8 mouse cellular contexts compared by ENCODE assay signal in the genomic region with DNA sequence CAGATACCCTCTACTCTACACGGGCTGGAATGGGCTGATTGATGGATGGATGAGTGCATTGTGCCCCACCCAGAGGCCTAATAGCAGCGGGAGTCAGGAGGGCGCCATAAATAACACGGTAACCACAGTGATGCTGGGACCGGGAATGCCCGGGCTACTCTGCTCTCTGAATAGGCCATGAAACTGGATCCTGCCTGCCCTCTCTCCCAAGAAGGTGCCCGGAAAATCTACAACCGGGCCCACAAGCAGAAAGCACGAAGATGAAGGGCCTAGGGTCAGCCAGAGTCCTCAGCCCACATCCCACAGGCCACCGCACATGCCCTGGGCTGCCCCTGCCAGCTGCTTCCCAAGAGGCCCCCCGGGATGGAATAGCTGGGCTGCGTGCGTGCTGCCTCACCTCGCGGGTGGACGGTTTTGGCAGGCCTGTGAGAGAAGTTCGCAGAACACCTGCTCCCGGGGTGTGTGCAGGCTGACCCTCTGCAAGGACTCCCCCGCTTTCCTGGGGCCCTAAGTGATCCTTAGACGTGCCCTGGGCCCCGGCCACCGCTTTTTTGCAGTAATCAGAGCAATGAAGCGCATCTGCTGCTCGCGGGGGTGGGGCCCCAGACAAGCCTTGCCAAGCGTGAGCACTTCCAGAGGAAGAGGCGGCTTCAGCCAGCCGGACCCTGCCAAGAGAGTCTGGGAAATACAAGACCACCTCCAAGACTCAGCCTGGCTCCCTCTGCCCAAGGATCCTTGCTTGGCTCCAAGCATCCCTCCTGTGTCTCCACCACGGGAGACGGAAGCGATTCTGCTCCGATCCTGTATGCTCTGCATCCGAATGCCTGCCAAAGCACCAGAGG.
A peak's percentile ranks its signal among the peaks of the same experiment; 100 is the strongest.
DNase-seq lines count a peak whose midpoint lies in the region; ATAC-seq lines count a peak whose summit lies in the region.

No protein-coding gene starts in this region.

- no peaks in the 10 kb centered on the region for H3K9me3 ChIP-seq in midbrain, embryonic 12.5 days

- 21% methylated on average over 33 of the region's 33 CpGs for WGBS in midbrain, embryonic 12.5 days

- DNase-seq in kidney, postnatal 10 days: peak; percentile 14
- no peak for DNase-seq in kidney, adult 11 months
- DNase-seq in embryo, embryonic 10 days (ENCODE audit: low spot score): peak; percentile 72
- DNase-seq in gastrocnemius, postnatal 25 days: peak; percentile 14
- no peak for DNase-seq in ovary, adult 18-20 months (ENCODE audit: low spot score)
- DNase-seq in ovary, postnatal 10 days (ENCODE audit: low spot score): no peak
- no peak for DNase-seq in thymus, postnatal 10 days (ENCODE audit: low spot score in 2 of 2)

- H3K4me3 ChIP-seq in midbrain, embryonic 12.5 days: peak overlapping the region; percentile 1; the same call in 1 of the 2 replicates

- H3K4me1 ChIP-seq in midbrain, embryonic 12.5 days: peaks cover 6% of the 10 kb centered on the region

- no peaks in the 10 kb centered on the region for H3K36me3 ChIP-seq in midbrain, embryonic 12.5 days

- ATAC-seq in midbrain, embryonic 12.5 days (ENCODE audit: low FRiP score, low read depth): no peak

- H3K9ac ChIP-seq in midbrain, embryonic 12.5 days (replicated peaks): peak overlapping the region; percentile 37

- peaks cover 20% of the 10 kb centered on the region for H3K27me3 ChIP-seq in midbrain, embryonic 12.5 days

- no peak overlapping the region for H3K27ac ChIP-seq in midbrain, embryonic 12.5 days (replicated peaks)

- peak overlapping the region; percentile 34 for H3K4me2 ChIP-seq in midbrain, embryonic 12.5 days (replicated peaks)

Comparison
In these comparisons a context has a peak if more than half of its experiments do, and no peak if none do; other contexts are left out.
1. DNase-seq: peak in kidney, postnatal 10 days (single experiment), embryo, embryonic 10 days (single experiment) and gastrocnemius, postnatal 25 days (single experiment); none in kidney, adult 11 months (single experiment), ovary, adult 18-20 months (single experiment), ovary, postnatal 10 days (single experiment) and thymus, postnatal 10 days (0 of 2).